Mouse (Mus musculus) thymus, adult 2 months (tissue): ENCODE results near the gene Bcl11b.

ENCODE experiments used
- CTCF ChIP-seq: fragments of 200-500 bp; IDR thresholded peaks from 2 replicates; pipeline ENCODE4 v1.5.1; 2012; ENCODE audit warnings: mild to moderate bottlenecking, control low read depth, low read length, moderate library complexity, borderline replicate concordance; ENCODE audit not compliant: control insufficient read depth, poor library complexity, insufficient read depth; ENCODE audit errors: extremely low read depth
- POLR2A ChIP-seq: fragments of 200-500 bp; IDR thresholded peaks from 2 replicates; pipeline ENCODE4 v1.6.1; 2012; ENCODE audit warnings: mild to moderate bottlenecking, low read length, control low read depth, moderate library complexity; ENCODE audit not compliant: control insufficient read depth, poor library complexity, insufficient read depth; ENCODE audit errors: extremely low read depth

GRCm38 (mm10) chr12:108004701-108005487 is 1.5 kb upstream of the Bcl11b start:
- TF ChIP-seq CTCF (no peak), POLR2A (0 out of 2 replicates have a peak, but pooled peaks have one; percentile 5)
